Mouse (Mus musculus): ENCODE data around the gene Cpa2.
A peak's percentile ranks its signal among the peaks of the same experiment; 100 is the strongest.

The Cpa2 gene

GRCm38 (mm10) chr6:30579961-30580840 lies 38.8 kb downstream of the Cpa2 start:
- no peak for DNase-seq

- DNase-seq = no peak
Measured at GRCm38 (mm10) chr6:30580841-30581176, 39.4 kb downstream of the Cpa2 start.

GRCm38 (mm10) chr6:30586886-30587442 lies 45.6 kb downstream of the Cpa2 start:
- DNase-seq = no peak

- DNase-seq = no peak
Measured at GRCm38 (mm10) chr6:30589819-30590218, 48.4 kb downstream of the Cpa2 start.

GRCm38 (mm10) chr6:30591851-30592404 lies 50.5 kb downstream of the Cpa2 start:
- no peak for DNase-seq

GRCm38 (mm10) chr6:30592417-30592974 lies 51.1 kb downstream of the Cpa2 start:
- no peak for DNase-seq

- DNase-seq = no peak
Measured at GRCm38 (mm10) chr6:30594364-30594763, 53.0 kb downstream of the Cpa2 start.

- DNase-seq = no peak
Measured at GRCm38 (mm10) chr6:30596230-30596898, 55.0 kb downstream of the Cpa2 start.

GRCm38 (mm10) chr6:30600033-30600432 lies 58.7 kb downstream of the Cpa2 start:
- DNase-seq = peak; percentile 8 to 10

- no peak for DNase-seq
Measured at GRCm38 (mm10) chr6:30600995-30601394, 59.6 kb downstream of the Cpa2 start.

- DNase-seq = no peak
Measured at GRCm38 (mm10) chr6:30604342-30604867, 63.0 kb downstream of the Cpa2 start.

- no peak for DNase-seq
Measured at GRCm38 (mm10) chr6:30605111-30605510, 63.7 kb downstream of the Cpa2 start.

- DNase-seq = no peak
Measured at GRCm38 (mm10) chr6:30605672-30606071, 64.3 kb downstream of the Cpa2 start.

- no peak for DNase-seq
Measured at GRCm38 (mm10) chr6:30610710-30611109, 69.3 kb downstream of the Cpa2 start, which contains the start of gene Cpa5. Gene Cpa5 (plus strand): TSS chr6:30611010.

- no peak for DNase-seq
Measured at GRCm38 (mm10) chr6:30611212-30611611, 69.8 kb downstream of the Cpa2 start.
